Mouse (Mus musculus): ENCODE measurements around the gene Nfx1. TPM values are rescaled to one million over a fixed set of nuclear protein-coding genes. Genes with fewer than 3 reads are reported as not detected.

Gene Nfx1
- polyA plus RNA-seq, 1 experiment, result 84.9 TPM

DNA sequence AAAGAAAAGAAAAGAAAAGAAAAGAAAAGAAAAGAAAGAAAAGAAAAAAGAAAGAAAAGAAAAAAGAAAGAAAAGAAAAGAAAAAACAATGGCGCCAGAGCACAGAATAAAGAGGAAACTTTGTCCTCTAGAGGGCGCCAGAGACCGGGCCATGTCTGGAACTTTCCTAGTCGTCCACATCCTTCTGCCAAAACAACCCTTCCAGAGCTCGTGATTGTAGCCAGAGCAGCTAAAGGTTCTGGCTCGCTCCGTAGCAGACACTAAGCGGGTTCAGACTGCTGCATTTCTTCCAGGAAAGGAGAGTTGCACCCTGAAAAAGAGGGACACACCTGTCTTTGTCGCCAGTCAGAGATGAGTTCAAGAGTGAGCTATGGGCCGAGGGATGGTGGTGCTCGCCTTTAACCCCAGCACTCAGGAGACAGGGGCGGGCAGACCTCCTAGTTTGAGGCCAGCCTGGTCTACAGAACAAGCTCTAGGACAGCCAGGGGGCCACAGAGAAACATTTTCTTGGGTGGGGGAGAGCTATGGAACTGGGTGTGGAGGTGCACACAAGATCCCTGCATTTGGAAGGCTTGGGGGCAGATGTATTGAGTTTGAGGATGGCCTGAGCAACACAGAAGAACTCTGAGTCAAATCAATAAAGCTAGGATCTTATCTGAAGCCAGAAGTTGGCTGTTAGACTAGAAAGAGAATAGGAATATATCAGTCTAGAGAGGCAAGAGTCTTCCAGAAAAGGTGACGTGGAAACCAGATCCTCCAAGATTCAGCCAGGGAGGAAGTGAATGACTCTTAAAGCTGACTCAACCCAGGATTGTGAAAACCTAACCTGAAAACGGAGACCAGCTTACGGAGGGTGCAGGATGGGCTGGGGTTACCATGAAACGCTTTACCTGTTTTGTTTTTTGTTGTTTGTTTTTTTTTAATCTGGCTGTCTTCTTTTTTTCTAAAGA lies 80.3 kb downstream of the Nfx1 start:
- H3K4me3 ChIP-seq (ENCODE audit: insufficient read depth, low read length), result no peak overlapping the region
- no peaks in the 10 kb centered on the region for H3K4me1 ChIP-seq (ENCODE audit: control insufficient read depth, insufficient read depth, low read length)
- H3K27ac ChIP-seq (ENCODE audit: insufficient read depth, low read length), result no peak overlapping the region
- no peak for TF ChIP-seq POLR2A (IDR thresholded peaks at IDR 0.05; ENCODE audit: extremely low read depth, insufficient read depth, low read length)
- peak; percentile 83 for TF ChIP-seq CTCF (IDR thresholded peaks at IDR 0.05; ENCODE audit: extremely low read depth, insufficient read depth, low read length)

DNA sequence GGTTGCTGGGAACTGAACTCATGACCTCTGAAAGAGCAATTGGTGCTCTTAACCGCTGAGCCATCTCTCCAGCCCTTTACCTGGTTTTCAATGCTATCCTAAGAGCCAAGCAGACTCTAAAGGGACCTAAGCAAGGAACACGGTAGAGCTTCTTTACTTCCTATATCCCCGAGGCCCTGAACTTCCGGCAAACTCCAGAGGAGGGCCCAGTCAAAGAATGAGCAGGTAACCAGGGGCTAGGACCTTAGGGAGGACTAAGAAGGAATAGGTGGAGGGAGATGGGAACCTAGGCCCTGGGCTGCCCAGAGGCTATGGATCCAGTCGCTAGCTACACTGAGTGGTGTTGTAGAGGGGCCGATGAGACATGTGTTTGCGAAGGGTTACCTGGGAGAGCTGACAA lies 81.1 kb downstream of the Nfx1 start:
- Histone ChIP-seq H3K4me1 (ENCODE audit: control insufficient read depth, insufficient read depth, low read length) (no peaks in the 10 kb centered on the region), H3K4me3 (ENCODE audit: insufficient read depth, low read length) (no peak overlapping the region), H3K27ac (ENCODE audit: insufficient read depth, low read length) (no peak overlapping the region)
- TF ChIP-seq POLR2A (IDR thresholded peaks at IDR 0.05; ENCODE audit: extremely low read depth, insufficient read depth, low read length), result no peak
- TF ChIP-seq CTCF (IDR thresholded peaks at IDR 0.05; ENCODE audit: extremely low read depth, insufficient read depth, low read length), result no peak

DNA sequence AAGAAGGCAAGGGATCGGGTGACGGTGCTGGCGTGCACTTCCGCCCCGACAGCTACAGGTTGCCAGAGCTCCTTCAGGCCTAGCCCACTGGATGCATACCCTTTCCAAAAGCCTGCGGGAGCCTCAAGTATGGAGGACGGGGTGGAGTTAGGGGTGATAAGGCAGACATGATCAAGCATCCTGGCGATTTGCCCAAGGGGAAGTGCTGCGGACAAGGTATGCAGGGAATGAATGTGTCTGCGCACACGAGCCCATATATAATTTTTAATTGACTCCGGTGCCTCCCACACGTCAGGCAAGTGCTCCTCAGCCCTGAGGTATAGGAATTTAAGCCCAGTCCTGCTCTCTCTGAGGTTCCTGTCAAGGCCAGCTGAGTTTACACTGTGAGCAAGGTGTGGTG lies 84.4 kb downstream of the Nfx1 start:
- TF ChIP-seq POLR2A (IDR thresholded peaks at IDR 0.05; ENCODE audit: extremely low read depth, insufficient read depth, low read length), result no peak
- TF ChIP-seq CTCF (IDR thresholded peaks at IDR 0.05; ENCODE audit: extremely low read depth, insufficient read depth, low read length), result no peak
- Histone ChIP-seq H3K4me1 (ENCODE audit: control insufficient read depth, insufficient read depth, low read length) (no peaks in the 10 kb centered on the region), H3K27ac (ENCODE audit: insufficient read depth, low read length) (no peak overlapping the region), H3K4me3 (ENCODE audit: insufficient read depth, low read length) (no peak overlapping the region)

DNA sequence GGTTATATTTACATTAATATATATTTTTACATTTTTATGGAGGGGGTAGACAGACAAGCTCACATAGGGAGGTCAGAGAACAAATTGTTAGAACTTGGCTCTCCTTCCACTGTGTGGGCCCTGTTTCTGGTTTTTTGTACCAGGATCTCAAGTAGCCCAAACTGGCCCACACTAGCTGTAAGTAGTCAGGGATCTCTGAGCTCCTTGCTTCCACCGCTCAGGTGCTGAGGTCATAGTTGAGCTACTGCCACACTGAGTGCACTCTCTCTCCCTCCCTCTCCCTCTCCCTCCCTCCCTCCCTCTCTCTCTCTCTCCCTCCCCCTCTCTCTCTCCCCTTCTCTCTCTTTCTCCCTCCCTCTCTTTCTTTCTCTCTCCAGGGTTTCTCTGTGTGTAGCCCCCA lies 85.5 kb downstream of the Nfx1 start:
- no peak overlapping the region for H3K27ac ChIP-seq (ENCODE audit: insufficient read depth, low read length)
- TF ChIP-seq CTCF (IDR thresholded peaks at IDR 0.05; ENCODE audit: extremely low read depth, insufficient read depth, low read length) (no peak), POLR2A (IDR thresholded peaks at IDR 0.05; ENCODE audit: extremely low read depth, insufficient read depth, low read length) (no peak)
- no peak overlapping the region for H3K4me3 ChIP-seq (ENCODE audit: insufficient read depth, low read length)
- H3K4me1 ChIP-seq (ENCODE audit: control insufficient read depth, insufficient read depth, low read length), result no peaks in the 10 kb centered on the region

DNA sequence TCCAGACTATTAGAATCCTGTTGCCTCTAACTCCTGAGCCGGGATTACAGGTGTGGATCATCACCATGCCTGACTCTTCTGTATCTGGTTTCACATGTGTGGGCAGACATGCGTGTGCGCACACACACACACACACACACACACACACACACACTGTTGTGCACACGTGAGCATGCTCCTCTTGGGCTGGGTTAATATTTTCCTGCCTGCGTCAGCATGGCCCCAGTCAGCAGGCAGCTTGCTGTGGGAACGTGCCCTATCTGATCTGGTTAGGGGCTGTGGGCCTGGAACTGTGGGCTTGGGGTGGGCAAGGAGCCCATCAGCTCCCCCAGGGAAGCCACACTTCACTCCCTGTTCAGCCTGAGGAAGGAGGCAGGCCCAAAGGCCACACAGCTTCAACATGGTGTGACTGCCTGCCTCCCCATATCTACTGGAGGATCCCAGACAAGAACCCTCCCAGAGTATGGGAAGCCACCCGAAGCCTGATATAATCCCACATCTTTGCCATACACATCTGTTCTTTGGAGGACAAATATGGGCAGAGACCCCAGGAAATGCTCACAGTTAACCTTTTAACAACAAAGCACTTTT lies 86.1 kb downstream of the Nfx1 start:
- Histone ChIP-seq H3K27ac (ENCODE audit: insufficient read depth, low read length) (no peak overlapping the region), H3K4me1 (ENCODE audit: control insufficient read depth, insufficient read depth, low read length) (no peaks in the 10 kb centered on the region), H3K4me3 (ENCODE audit: insufficient read depth, low read length) (no peak overlapping the region)
- no peak for TF ChIP-seq CTCF (IDR thresholded peaks at IDR 0.05; ENCODE audit: extremely low read depth, insufficient read depth, low read length)
- TF ChIP-seq POLR2A (IDR thresholded peaks at IDR 0.05; ENCODE audit: extremely low read depth, insufficient read depth, low read length), result no peak

DNA sequence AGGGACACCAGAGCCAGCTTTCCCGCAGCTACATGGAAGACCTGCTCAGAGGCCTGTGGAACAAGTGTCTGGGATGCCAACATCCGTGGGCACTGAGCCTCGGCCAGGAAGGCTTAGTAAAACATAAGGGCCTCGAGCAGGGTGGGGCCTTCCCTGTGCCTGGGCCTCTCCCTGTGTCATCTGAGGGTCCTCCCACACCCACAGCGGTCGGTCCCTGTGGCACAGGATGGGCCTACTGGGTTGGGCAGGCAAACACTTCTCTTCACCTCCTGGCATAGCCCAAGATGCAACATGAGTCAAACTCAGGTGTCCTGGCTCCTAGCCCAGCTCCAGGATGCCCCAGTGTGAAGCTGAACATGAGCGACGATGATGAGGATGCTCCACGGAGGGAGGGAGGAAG lies 86.7 kb downstream of the Nfx1 start:
- no peak overlapping the region for H3K4me3 ChIP-seq (ENCODE audit: insufficient read depth, low read length)
- H3K4me1 ChIP-seq (ENCODE audit: control insufficient read depth, insufficient read depth, low read length), result no peaks in the 10 kb centered on the region
- no peak overlapping the region for H3K27ac ChIP-seq (ENCODE audit: insufficient read depth, low read length)
- no peak for TF ChIP-seq CTCF (IDR thresholded peaks at IDR 0.05; ENCODE audit: extremely low read depth, insufficient read depth, low read length)
- no peak for TF ChIP-seq POLR2A (IDR thresholded peaks at IDR 0.05; ENCODE audit: extremely low read depth, insufficient read depth, low read length)

DNA sequence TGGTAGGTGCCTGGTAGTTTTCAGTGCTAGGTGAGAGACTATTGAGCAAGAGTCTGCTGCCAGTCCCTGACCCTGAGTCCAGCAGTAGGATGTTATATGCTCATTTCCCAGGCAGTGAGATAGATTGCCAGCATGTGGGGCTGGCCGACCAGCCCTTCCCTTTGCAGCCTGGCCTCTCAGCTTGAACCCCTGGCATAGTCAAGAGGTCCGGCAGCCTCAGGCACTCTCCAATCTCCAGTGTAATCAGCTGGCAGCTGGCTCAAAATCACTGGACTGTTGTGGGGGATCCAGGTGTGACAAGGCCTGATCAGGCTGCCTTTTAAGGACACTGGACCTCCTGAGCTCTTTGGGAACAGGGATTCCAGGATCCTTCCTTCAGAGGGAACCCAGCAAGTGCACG lies 92.6 kb downstream of the Nfx1 start:
- H3K4me3 ChIP-seq (ENCODE audit: insufficient read depth, low read length), result no peak overlapping the region
- no peak for TF ChIP-seq CTCF (IDR thresholded peaks at IDR 0.05; ENCODE audit: extremely low read depth, insufficient read depth, low read length)
- TF ChIP-seq POLR2A (IDR thresholded peaks at IDR 0.05; ENCODE audit: extremely low read depth, insufficient read depth, low read length), result no peak
- no peaks in the 10 kb centered on the region for H3K4me1 ChIP-seq (ENCODE audit: control insufficient read depth, insufficient read depth, low read length)
- no peak overlapping the region for H3K27ac ChIP-seq (ENCODE audit: insufficient read depth, low read length)

DNA sequence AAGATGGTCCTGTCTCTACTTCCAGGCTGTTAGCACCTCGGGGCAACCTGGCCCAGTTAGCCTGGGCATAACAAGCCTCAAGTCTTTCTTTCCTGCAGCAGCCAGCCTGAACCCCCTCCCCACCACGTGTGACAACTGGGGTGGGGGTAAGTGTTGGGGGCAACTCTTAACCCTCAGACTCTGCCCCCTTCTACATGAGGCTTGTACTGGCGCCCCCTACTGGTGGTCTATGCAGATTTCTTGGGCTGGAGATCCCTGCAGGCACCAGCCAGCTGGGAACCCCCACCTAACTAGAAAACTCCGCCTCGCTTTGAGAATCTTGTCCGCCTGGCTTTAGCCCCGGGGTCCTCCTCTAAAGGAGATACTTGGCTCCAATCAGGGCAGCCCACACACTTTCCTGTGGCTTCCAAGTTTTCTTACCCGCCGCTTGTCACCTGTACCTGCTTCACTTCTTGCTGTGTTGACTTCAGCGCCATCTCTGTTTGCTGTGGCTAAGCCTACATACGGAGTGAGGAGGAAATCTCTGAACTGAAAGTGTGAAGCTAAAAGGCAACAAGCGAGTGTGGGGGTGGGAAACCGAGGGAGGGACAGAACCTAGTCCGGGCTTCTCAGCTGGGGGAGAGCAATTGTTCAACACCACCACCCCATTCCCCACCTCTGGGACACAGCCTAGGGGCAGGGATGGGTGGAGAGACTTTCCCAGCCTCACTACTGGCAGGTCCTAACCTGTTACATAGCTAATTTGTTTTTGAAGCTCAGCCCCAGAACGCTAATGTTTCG lies 93.4 kb downstream of the Nfx1 start:
- TF ChIP-seq POLR2A (IDR thresholded peaks at IDR 0.05; ENCODE audit: extremely low read depth, insufficient read depth, low read length) (no peak), CTCF (IDR thresholded peaks at IDR 0.05; ENCODE audit: extremely low read depth, insufficient read depth, low read length) (peak; percentile 36)
- H3K4me3 ChIP-seq (ENCODE audit: insufficient read depth, low read length), result no peak overlapping the region
- no peaks in the 10 kb centered on the region for H3K4me1 ChIP-seq (ENCODE audit: control insufficient read depth, insufficient read depth, low read length)
- no peak overlapping the region for H3K27ac ChIP-seq (ENCODE audit: insufficient read depth, low read length)

DNA sequence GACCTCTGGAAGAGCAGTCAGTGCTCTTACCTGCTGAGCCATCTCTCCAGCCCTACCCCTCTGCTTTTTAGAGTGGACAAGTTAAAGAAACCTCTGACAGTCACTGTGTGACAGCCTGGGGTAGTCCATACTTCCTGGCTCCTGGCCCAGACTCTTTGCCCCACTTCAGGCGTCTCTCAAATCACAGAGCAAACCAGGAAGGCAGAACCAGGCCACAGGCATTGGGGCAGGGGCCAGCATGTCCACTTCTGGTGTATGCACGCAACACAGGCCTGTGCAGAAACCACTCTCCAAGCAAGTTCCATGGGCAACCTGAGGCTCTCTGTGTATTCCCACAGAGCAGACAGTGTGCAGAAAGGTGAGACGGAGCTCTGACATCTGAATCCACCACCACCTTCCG lies 94.5 kb downstream of the Nfx1 start:
- no peaks in the 10 kb centered on the region for H3K4me1 ChIP-seq (ENCODE audit: control insufficient read depth, insufficient read depth, low read length)
- TF ChIP-seq POLR2A (IDR thresholded peaks at IDR 0.05; ENCODE audit: extremely low read depth, insufficient read depth, low read length) (no peak), CTCF (IDR thresholded peaks at IDR 0.05; ENCODE audit: extremely low read depth, insufficient read depth, low read length) (no peak)
- H3K4me3 ChIP-seq (ENCODE audit: insufficient read depth, low read length), result no peak overlapping the region
- no peak overlapping the region for H3K27ac ChIP-seq (ENCODE audit: insufficient read depth, low read length)

Data from cortical plate, adult 2 months (tissue).